Mouse (Mus musculus) layer of hippocampus, postnatal 14 days (tissue): ENCODE measurements around the gene 1110059E24Rik. TPM values are rescaled to one million over a fixed set of nuclear protein-coding genes. Genes with fewer than 3 reads are reported as not detected.
"Not testable (repeated sequence)": the region's sequence is repeated elsewhere in the genome, so short reads cannot be mapped to it uniquely, and the experiment has no call there.

Source experiments
- DNase-seq, 2 experiments: peaks; one replicate each; pipeline ENCODE4 v3.0.0; 2021 to 2022; ENCODE audit warnings: low spot score in 2 of 2, mixed read lengths in 1 of 2
- total RNA-seq, 2 experiments: library from RNA; stranded (reverse); gene quantifications; 2 replicates each; pipeline ENCODE4 v1.2.3; 2021

1110059E24Rik gene
- total RNA-seq, 2 experiments from 2014 or later = 24.2 to 25.5 TPM

- not testable (repeated sequence) for DNase-seq
Observed at GRCm38 (mm10) chr19:21628440-21628839, 24.3 kb downstream of the 1110059E24Rik start.

DNA sequence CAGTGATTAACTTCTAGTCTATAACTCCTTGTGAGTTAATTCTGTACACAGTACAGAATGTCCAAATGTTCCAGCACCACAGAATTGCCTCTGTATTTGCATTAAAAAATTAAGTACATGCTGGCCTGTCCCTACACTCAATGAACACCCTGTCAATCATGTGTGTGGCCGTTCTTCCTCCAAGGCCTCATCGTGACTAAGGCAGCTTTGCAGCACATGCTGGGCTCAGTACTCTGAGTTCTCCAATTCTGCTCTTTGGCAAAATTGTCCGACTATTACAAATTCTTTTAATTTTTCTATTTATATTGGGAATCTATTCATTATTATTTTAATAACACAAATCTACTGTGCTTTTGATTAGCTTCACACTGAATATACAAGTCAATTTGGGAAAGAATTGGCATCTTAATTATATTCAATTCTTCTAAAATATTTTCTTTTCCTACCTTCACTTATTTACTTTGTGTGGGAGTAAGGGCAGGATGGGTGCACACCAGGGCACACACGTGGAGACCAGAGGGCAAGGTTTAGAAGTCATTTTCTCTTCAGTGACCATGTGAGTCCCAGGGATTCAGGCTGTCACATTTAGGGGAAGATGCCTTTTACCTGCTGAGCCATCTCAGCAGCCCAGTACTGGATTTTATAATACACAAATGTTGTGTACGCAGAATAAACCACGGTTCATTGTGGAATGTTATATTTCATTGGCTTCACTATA is 26.3 kb downstream of the 1110059E24Rik start:
- no peak for DNase-seq

- no peak for DNase-seq
Observed at GRCm38 (mm10) chr19:21624148-21624535, 28.6 kb downstream of the 1110059E24Rik start.

- DNase-seq = no peak
Observed at GRCm38 (mm10) chr19:21623410-21624147, 29.2 kb downstream of the 1110059E24Rik start.

DNA sequence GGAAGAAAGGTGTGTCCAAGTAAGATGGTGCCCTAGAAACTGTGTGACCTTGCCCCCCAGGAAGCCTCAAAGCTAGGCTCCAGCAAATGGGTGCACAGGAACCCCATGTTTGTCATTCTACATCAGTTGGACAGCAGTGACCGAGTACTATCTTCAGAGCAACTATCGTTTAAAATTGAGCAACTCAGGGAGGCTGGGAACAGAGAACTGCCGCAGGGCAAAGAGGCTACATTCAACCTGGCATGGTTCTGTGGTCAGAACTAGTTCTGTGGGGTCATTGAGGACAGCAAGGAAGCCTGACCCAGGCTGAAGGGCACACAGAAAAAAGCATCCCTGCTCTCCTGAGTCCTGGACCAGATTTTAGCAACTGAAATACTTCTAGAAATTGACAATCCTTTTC is 37.0 kb downstream of the 1110059E24Rik start:
- no peak for DNase-seq

DNA sequence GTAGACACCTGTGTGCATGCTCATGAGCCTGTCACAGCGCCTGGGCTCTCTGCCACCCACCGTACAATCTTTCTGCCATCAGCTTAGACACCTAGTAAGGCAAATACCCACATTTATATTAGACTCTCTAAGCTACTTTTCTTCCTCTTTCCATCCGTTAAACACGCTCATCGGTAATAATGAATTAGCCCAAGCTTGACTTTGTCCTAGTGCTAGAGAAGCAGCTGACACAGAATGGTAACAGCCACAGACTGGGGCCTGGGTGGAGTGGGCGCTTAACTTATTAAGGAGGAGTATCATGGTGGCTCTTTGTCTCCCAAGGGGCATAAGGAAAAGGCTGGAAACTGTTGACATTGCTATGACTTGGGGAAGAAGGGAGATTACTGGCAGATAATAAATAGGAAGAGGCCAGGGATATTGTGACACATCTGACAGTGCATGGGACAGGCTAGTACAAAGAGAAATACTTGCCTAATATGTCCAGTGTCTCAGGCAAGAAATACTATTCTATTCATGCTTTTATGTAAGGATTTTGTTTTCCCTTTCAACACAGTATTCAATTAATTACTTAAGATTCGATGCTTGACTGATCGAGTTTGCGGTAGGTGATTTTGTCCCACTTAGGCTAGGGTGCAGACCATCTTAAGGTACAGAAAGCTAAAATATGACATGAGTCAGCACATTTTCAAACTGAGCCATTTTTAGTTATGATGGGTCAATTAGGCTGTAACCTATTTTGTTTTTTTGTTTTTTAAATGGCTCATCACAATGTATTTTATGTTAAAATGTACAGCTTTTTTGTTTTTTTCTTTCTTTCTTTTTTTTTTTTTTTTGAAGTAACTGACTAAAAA is 40.8 kb downstream of the 1110059E24Rik start:
- DNase-seq = no peak

DNA sequence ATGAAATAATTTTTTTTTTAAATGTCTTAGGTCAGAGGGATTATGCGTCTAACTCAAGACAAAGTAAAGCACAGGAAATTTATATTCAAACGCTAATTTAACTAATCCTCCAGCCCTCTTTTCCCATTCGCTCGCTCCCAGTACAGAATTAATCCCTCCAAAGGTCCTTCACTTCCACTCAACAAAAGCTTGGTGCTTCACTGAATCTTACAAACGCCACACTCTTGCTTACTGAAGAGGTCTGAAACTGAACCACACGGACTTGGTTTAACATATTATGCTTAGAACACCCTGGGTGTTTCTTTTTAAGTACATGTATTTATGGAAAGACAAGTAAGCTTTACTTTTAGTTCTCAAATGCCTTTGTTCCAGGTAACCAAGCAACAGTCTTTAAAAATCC is 41.5 kb downstream of the 1110059E24Rik start:
- no peak for DNase-seq

DNA sequence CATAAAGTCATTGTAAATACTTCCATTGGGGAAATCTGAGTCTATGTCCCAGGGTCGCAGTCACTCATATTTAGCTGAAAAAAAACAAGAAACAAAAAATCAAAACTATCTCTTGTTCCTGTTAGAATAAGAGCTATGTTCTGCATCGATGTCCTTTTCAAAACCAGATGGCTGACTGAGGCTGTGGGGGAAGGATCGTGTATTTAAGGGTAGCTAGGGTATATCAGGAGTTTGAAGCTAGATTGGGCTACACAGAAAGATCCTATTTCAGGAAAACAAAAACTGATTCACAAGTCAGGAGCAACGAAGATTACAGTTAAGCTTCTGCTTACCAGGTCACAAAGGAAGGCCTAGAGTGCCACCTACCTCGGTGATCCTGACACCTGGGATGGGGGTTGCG is 42.5 kb downstream of the 1110059E24Rik start:
- no peak for DNase-seq

DNA sequence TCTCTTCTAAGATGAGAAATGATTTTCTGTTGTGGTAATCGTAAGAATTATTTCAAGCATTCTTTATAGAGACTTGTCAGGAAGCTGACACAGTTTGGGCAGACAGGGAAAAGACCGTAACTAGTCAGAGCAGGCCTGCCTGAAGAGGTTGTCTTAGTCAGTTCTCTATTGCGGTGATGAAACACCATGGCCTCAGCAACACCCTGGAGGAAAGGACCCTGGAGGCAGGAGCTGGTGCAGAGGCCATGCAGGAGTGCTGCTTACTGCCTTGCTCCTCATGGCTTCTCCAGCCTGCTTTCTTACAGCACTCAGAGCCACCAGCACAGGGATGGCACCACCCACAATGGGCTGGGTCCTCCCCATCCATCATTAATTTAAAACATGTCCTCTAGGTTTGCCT is 47.5 kb downstream of the 1110059E24Rik start:
- DNase-seq = no peak

DNA sequence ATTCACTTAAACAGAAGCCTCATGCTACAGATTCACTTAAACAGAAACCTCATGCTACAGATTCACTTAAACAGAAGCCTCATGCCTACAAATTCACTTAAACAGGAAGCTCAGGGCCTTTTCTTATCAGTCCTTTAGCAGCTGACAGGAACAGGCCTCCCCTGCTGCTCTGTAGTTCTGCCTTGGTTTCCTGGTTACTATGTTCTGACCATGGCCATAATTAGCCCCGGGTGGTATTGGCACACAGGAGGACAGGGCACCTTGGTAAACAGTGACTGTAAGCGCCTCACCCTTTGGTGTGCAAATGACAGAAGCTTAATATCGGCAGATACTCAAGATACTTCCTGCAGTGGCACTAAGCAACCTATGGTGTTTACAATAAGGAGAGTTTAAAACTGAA is 48.9 kb downstream of the 1110059E24Rik start:
- DNase-seq = no peak

- DNase-seq = no peak
Observed at GRCm38 (mm10) chr19:21601541-21602101, 51.2 kb downstream of the 1110059E24Rik start.

GRCm38 (mm10) chr19:21598659-21599352 is 54.0 kb downstream of the 1110059E24Rik start:
- no peak for DNase-seq

- DNase-seq = no peak
Observed at GRCm38 (mm10) chr19:21594676-21595075, 58.1 kb downstream of the 1110059E24Rik start.

DNA sequence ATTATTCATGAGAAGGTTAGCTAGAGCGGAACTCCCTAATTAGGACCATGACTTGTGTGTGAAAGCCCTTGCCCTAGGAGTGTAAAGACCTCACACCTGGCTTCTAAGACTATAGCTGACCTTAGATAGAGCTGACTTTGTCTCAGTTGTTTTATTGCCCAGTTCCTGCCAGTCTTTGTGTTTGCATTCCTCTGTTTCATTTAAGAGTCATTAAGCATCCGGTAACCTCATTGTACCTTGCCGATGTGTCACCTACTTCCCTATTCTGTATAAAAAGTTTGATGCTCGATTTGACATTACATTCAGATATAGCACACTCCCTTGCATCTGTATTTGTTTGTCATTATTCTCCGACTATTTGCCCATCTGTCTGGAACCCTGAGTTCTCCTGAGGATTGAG is 60.6 kb downstream of the 1110059E24Rik start:
- not testable (repeated sequence) for DNase-seq

DNA sequence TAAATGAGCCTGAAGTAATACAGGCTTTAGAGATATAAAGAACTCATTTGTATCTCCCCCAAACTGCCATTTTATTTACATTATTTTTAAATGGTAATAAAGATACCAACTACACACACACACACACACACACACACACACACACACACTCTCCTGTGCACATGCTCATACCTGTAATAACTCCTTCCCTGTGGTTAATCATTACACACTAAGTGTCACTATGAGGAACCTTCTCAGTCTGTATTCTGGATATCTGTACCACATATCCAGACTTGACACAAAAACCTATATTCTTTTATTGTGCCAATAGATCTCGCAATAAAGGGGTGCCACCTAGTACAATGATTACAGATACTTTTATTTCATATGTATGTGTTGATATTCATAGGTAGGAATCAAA is 62.9 kb downstream of the 1110059E24Rik start:
- DNase-seq = no peak

- no peak for DNase-seq
Observed at GRCm38 (mm10) chr19:21587593-21587992, 65.2 kb downstream of the 1110059E24Rik start.

DNA sequence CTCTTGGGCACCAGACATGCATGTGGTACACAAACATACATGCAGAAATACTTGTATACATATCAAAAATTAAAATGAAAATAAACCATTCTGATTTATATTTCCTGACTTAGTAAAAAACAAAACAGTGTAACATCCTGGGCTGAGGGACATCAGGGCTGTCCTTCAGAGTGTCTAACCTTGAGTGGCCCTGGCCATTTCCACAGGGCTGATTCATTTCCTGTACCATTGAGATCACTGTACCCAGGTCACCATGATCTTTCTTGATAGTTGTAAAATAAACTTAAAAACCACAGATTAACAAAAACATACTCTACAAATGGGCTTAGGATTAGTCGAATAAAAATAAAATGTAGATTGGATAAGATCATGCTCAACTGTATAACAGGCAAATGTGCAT is 66.2 kb downstream of the 1110059E24Rik start:
- DNase-seq = no peak

GRCm38 (mm10) chr19:21585868-21586267 is 66.9 kb downstream of the 1110059E24Rik start:
- DNase-seq = no peak

DNA sequence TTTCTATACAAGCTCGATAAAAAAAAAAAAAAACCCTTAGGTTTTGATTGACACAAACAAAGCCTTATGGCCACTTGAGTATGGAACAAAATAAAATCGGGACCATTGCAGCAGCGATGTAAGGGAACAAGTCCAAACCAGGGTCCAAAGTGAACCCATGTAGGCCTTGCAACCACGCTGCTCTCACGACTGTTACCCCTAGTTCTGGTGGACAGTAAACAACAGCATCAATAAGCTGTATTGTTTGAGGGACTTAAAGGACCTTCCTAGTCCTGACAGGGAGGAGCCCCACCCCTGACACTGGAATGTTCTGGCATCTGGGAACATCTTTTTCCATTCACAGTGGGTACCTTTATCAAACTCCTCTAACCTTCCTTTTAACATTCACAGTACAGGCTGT is 68.8 kb downstream of the 1110059E24Rik start:
- DNase-seq = no peak

DNA sequence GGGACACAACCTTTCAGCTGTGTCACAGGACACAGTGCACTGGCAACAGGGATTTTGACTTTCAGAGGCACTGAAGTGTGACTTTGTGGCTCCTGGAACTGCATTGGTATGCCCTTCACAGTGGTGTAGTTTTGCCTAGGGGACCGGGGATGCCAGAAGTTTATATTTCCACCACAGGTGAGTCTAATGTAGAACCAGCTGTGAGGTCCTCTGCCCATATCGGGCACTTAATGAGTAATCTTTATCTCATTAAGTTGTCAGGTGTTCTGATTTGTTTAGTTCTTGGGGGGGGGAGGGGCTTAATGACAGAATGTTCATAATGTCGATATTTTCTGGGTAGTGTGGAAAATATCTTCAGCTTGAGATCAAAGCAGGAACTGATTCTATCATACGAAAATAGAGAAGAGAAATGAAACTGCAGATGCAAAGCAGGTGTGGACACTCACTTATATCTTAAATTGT is 69.2 kb downstream of the 1110059E24Rik start:
- no peak for DNase-seq

DNA sequence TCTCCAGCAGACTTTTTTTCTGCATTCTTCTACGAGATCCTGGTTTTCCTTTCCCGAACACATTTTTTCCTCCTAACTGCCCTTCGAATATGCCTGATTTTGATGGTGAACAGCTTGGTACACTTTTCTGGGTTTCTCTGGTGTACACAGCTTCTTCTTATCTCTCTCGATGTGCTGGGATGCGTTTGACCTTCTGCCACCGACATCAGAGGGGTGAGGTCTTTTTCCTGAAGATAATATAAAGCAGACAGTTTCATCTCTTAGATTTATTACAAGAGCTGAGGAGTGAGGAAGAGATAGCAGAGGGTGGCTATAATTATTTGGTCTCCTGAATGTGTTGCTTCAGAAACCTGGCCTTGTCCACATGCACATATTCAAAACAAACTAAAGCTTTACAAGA is 71.4 kb downstream of the 1110059E24Rik start:
- no peak for DNase-seq
